Mouse (Mus musculus) bone marrow macrophage, adult 2 months (primary cell): ENCODE measurements around the gene Dync1li1.
"Not testable (repeated sequence)": the region's sequence is repeated elsewhere in the genome, so short reads cannot be mapped to it uniquely, and the experiment has no call there.

Source experiments
- CTCF ChIP-seq: IDR thresholded peaks from 2 replicates; pipeline ENCODE4 v1.5.1; 2012; ENCODE audit warnings: low read depth, mild to moderate bottlenecking, low read length, moderate library complexity
- POLR2A ChIP-seq: IDR thresholded peaks from 2 replicates; pipeline ENCODE4 v1.6.1; 2012; ENCODE audit warnings: mild to moderate bottlenecking, low read depth, low read length, borderline replicate concordance

GRCm38 (mm10) chr9:114648472-114648871, 40.1 kb upstream of the Dync1li1 start:
- not testable (repeated sequence) for TF ChIP-seq CTCF, POLR2A
